Mouse (Mus musculus): ENCODE results near the gene Vmn2r12. TPM values are rescaled to one million over a fixed set of nuclear protein-coding genes. Genes with fewer than 3 reads are reported as not detected.
"Not testable (repeated sequence)": the region's sequence is repeated elsewhere in the genome, so short reads cannot be mapped to it uniquely, and the experiment has no call there.

Gene Vmn2r12
- not detected in 2 replicates for polyA plus RNA-seq (2015; fragmentation: Nextera tagmentation; extraction: Ambion mirVana)

- not testable (repeated sequence) for H3K4me3 ChIP-seq (replicated peaks; ENCODE audit: low read depth, low read length); ATAC-seq (replicated peaks; ENCODE audit: low FRiP score, low read depth); H3K27ac ChIP-seq; DNase-seq (ENCODE audit: low spot score); H3K9ac ChIP-seq (ENCODE audit: low read depth, low read length); H3K4me1 ChIP-seq (replicated peaks; ENCODE audit: insufficient read depth, low read length); H3K4me2 ChIP-seq (ENCODE audit: low read length); H3K27me3 ChIP-seq (ENCODE audit: insufficient read depth, low read length); H3K9me3 ChIP-seq (replicated peaks; ENCODE audit: low read length); H3K36me3 ChIP-seq (ENCODE audit: insufficient read depth, low read length)
- WGBS = 85% methylated on average over 5 of the region's 5 CpGs
These were observed at the start of gene Vmn2r12 for GRCm38 (mm10) chr5:109097850-109098249. Gene Vmn2r12 (minus strand): TSS chr5:109097950.

DNA sequence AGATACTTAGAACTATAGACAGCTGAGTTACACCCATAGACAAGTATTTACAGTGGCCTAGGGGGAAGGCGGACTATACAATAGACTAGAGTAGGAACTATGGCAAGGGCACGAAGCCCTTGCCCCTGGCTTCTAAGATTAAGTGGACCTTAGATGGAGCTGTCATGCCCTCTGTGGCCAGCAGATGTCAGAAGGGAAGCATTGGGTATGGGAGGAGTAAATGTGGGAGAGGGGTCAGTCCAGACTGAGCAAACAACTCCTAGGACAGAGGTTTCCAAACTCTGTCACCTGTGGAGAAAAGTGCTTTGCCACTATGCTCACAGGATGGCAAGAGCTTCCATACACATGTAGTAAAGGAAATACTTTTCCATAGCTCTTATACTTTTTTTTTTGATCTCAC, 41.8 kb upstream of the Vmn2r12 start:
- WGBS = 78% methylated on average over 2 of the region's 2 CpGs
- no peak for ATAC-seq (replicated peaks; ENCODE audit: low FRiP score, low read depth)

GRCm38 (mm10) chr5:109136731-109137130, 39.0 kb upstream of the Vmn2r12 start:
- Histone ChIP-seq H3K9ac (ENCODE audit: low read depth, low read length) (no peak overlapping the region), H3K4me2 (ENCODE audit: low read length) (no peak overlapping the region), H3K27ac (no peak overlapping the region), H3K36me3 (ENCODE audit: insufficient read depth, low read length) (no peaks in the 10 kb centered on the region), H3K4me1 (replicated peaks; ENCODE audit: insufficient read depth, low read length) (no peaks in the 10 kb centered on the region), H3K9me3 (replicated peaks; ENCODE audit: low read length) (no peaks in the 10 kb centered on the region), H3K4me3 (replicated peaks; ENCODE audit: low read depth, low read length) (no peak overlapping the region), H3K27me3 (ENCODE audit: insufficient read depth, low read length) (no peaks in the 10 kb centered on the region)
- DNase-seq (ENCODE audit: low spot score) = no peak
- TF ChIP-seq CTCF (IDR thresholded peaks at IDR 0.05; ENCODE audit: low read depth) = no peak
- WGBS = 80% methylated on average over 2 of the region's 2 CpGs
- ATAC-seq (replicated peaks; ENCODE audit: low FRiP score, low read depth) = no peak

More for the DNA sequence above, 41.8 kb upstream of the Vmn2r12 start:
- Histone ChIP-seq H3K4me2 (ENCODE audit: low read length) (no peak overlapping the region), H3K9me3 (replicated peaks; ENCODE audit: low read length) (no peaks in the 10 kb centered on the region), H3K36me3 (ENCODE audit: insufficient read depth, low read length) (no peaks in the 10 kb centered on the region), H3K27ac (no peak overlapping the region), H3K27me3 (ENCODE audit: insufficient read depth, low read length) (no peaks in the 10 kb centered on the region), H3K9ac (ENCODE audit: low read depth, low read length) (no peak overlapping the region), H3K4me3 (replicated peaks; ENCODE audit: low read depth, low read length) (no peak overlapping the region), H3K4me1 (replicated peaks; ENCODE audit: insufficient read depth, low read length) (no peaks in the 10 kb centered on the region)
- no peak for DNase-seq (ENCODE audit: low spot score)
- TF ChIP-seq CTCF (IDR thresholded peaks at IDR 0.05; ENCODE audit: low read depth) = no peak

- not testable (repeated sequence) for H3K27ac ChIP-seq; ATAC-seq (replicated peaks; ENCODE audit: low FRiP score, low read depth); H3K36me3 ChIP-seq (ENCODE audit: insufficient read depth, low read length); H3K27me3 ChIP-seq (ENCODE audit: insufficient read depth, low read length); DNase-seq (ENCODE audit: low spot score); H3K4me2 ChIP-seq (ENCODE audit: low read length); H3K9me3 ChIP-seq (replicated peaks; ENCODE audit: low read length); H3K4me1 ChIP-seq (replicated peaks; ENCODE audit: insufficient read depth, low read length); H3K4me3 ChIP-seq (replicated peaks; ENCODE audit: low read depth, low read length); H3K9ac ChIP-seq (ENCODE audit: low read depth, low read length)
- 77% methylated on average over 3 of the region's 3 CpGs for WGBS
These were observed 1.3 kb downstream of the Vmn2r12 start for GRCm38 (mm10) chr5:109096482-109096881.

GRCm38 (mm10) chr5:109072016-109072415, 25.7 kb downstream of the Vmn2r12 start:
- 49% methylated on average over 4 of the region's 4 CpGs for WGBS
- H3K27me3 ChIP-seq (ENCODE audit: insufficient read depth, low read length); H3K4me3 ChIP-seq (replicated peaks; ENCODE audit: low read depth, low read length); H3K36me3 ChIP-seq (ENCODE audit: insufficient read depth, low read length); H3K9me3 ChIP-seq (replicated peaks; ENCODE audit: low read length); H3K4me1 ChIP-seq (replicated peaks; ENCODE audit: insufficient read depth, low read length); ATAC-seq (replicated peaks; ENCODE audit: low FRiP score, low read depth); H3K9ac ChIP-seq (ENCODE audit: low read depth, low read length); H3K4me2 ChIP-seq (ENCODE audit: low read length); DNase-seq (ENCODE audit: low spot score); H3K27ac ChIP-seq: not testable (repeated sequence)
- TF ChIP-seq CTCF (IDR thresholded peaks at IDR 0.05; ENCODE audit: low read depth) = peak; percentile 18; the same call in 1 of the 2 replicates

DNA sequence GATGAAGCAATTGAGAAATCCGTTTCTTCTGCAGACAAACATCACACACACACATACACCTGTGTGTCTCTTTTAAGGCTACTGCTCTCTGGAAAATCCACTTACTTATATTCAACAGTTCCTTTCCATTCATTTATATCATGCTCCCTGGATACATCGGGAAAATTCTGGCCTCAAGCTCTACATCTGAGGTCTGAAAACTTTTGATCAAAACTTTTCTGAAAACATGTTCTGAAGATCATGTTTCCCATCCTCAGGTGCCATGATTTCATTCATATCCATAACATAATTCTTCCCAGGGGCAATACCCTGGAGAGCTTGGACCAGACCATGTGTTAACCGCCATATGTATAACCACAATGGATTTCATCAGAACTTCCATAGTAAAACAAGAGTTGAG, 38.3 kb downstream of the Vmn2r12 start, which contains the start of gene Vmn2r11:
Vmn2r11 (minus strand) TSS at position 101 of the 400 bp plus-strand sequence.
- H3K36me3 ChIP-seq (ENCODE audit: insufficient read depth, low read length); DNase-seq (ENCODE audit: low spot score); H3K27ac ChIP-seq; ATAC-seq (replicated peaks; ENCODE audit: low FRiP score, low read depth); H3K4me2 ChIP-seq (ENCODE audit: low read length); H3K9ac ChIP-seq (ENCODE audit: low read depth, low read length); H3K27me3 ChIP-seq (ENCODE audit: insufficient read depth, low read length); H3K4me3 ChIP-seq (replicated peaks; ENCODE audit: low read depth, low read length); H3K4me1 ChIP-seq (replicated peaks; ENCODE audit: insufficient read depth, low read length); H3K9me3 ChIP-seq (replicated peaks; ENCODE audit: low read length): not testable (repeated sequence)
- WGBS = 82% methylated on average over 3 of the region's 3 CpGs

DNA sequence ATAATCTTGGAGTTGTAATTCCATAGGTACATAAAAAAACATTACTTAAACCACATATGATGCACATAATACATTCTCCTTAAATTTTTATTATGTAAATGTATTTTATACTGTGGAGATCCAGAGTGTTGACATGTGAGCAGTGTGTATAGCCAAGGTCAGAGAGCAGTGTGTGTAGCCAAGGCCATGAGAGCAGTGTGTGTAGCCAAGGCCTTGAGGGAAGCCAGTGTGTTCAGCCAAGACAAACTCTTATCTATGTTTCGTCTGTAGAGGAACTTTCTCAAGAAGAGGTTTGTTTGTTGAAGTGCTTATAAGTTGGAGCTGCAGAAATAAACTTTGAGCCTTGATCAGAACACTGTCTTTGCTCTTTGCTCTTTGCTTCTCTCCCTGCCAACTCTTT, 42.5 kb downstream of the Vmn2r12 start:
- no peaks in the 10 kb centered on the region for H3K9me3 ChIP-seq (replicated peaks; ENCODE audit: low read length)
- H3K9ac ChIP-seq (ENCODE audit: low read depth, low read length) = no peak overlapping the region
- H3K4me3 ChIP-seq (replicated peaks; ENCODE audit: low read depth, low read length) = no peak overlapping the region
- H3K36me3 ChIP-seq (ENCODE audit: insufficient read depth, low read length) = no peaks in the 10 kb centered on the region
- TF ChIP-seq CTCF (IDR thresholded peaks at IDR 0.05; ENCODE audit: low read depth) = no peak
- WGBS = 79% methylated on average over 1 of the region's 1 CpGs
- no peak overlapping the region for H3K4me2 ChIP-seq (ENCODE audit: low read length)
- H3K27ac ChIP-seq = no peak overlapping the region
- H3K27me3 ChIP-seq (ENCODE audit: insufficient read depth, low read length) = no peaks in the 10 kb centered on the region
- H3K4me1 ChIP-seq (replicated peaks; ENCODE audit: insufficient read depth, low read length) = no peaks in the 10 kb centered on the region
- ATAC-seq (replicated peaks; ENCODE audit: low FRiP score, low read depth) = no peak
- DNase-seq (ENCODE audit: low spot score) = no peak

Other genes starting within 250 kb of the Vmn2r12 start
- not detected in 2 replicates for gene Vmn2r9, start 245.3 kb downstream of the Vmn2r12 start, polyA plus RNA-seq (2015; fragmentation: Nextera tagmentation; extraction: Ambion mirVana)
- not detected in 2 replicates for gene Vmn2r10, start 91.4 kb downstream of the Vmn2r12 start, polyA plus RNA-seq (2015; fragmentation: Nextera tagmentation; extraction: Ambion mirVana)
- not detected in 2 replicates for gene Vmn2r11, start 38.4 kb downstream of the Vmn2r12 start, polyA plus RNA-seq (2015; fragmentation: Nextera tagmentation; extraction: Ambion mirVana)
- gene Vmn2r13, start 94.2 kb upstream of the Vmn2r12 start, polyA plus RNA-seq (2015; fragmentation: Nextera tagmentation; extraction: Ambion mirVana) = not detected in 2 replicates
- not detected in 2 replicates for gene Vmn2r14, start 126.8 kb upstream of the Vmn2r12 start, polyA plus RNA-seq (2015; fragmentation: Nextera tagmentation; extraction: Ambion mirVana)
- not detected in 2 replicates for gene Vmn2r15, start 199.7 kb upstream of the Vmn2r12 start, polyA plus RNA-seq (2015; fragmentation: Nextera tagmentation; extraction: Ambion mirVana)
- not detected in 2 replicates for gene Vmn2r16, start 232.2 kb upstream of the Vmn2r12 start, polyA plus RNA-seq (2015; fragmentation: Nextera tagmentation; extraction: Ambion mirVana)

Data from kidney, postnatal 0 days (tissue).